Mouse (Mus musculus) erythroblast, embryonic 14.5 days (primary cell): ENCODE results near the gene Kdm5a. TPM values are rescaled to one million over a fixed set of nuclear protein-coding genes. Genes with fewer than 3 reads are reported as not detected.
A peak's percentile ranks its signal among the peaks of the same experiment; 100 is the strongest.

ENCODE experiments used
- H3K27me3 ChIP-seq: 2 replicates; pipeline ENCODE4 v1.6.1; 2012; ENCODE audit warnings: inconsistent platforms; ENCODE audit not compliant: control insufficient read depth
- H3K36me3 ChIP-seq: 2 replicates; pipeline ENCODE4 v1.6.1; 2012; ENCODE audit warnings: mild to moderate bottlenecking, inconsistent platforms; ENCODE audit not compliant: control insufficient read depth
- H3K4me1 ChIP-seq: 2 replicates; pipeline ENCODE4 v1.6.1; 2012; ENCODE audit warnings: inconsistent platforms; ENCODE audit not compliant: control insufficient read depth
- H3K4me3 ChIP-seq: replicated peaks from 2 replicates; pipeline ENCODE3; 2012; ENCODE audit warnings: moderate library complexity, mild to moderate bottlenecking, inconsistent platforms
- H3K9me3 ChIP-seq: 2 replicates; pipeline ENCODE4 v1.6.1; 2012; ENCODE audit warnings: low read length, inconsistent platforms, mixed read lengths; ENCODE audit not compliant: control insufficient read depth
- GATA1 ChIP-seq: IDR thresholded peaks from 2 replicates; pipeline ENCODE4 v1.6.1; 2012; ENCODE audit warnings: low read length, inconsistent platforms, mixed read lengths
- TAL1 ChIP-seq: IDR thresholded peaks from 3 replicates; pipeline ENCODE4 v1.6.1; 2012; ENCODE audit warnings: low read length, inconsistent platforms, mixed read lengths
- polyA plus RNA-seq: library from polyadenylated mRNA; stranded (reverse); fragments of >175 nt; gene quantifications from 2 replicates; pipeline ENCODE4 v1.2.3, GENCODE M21; 2012

Kdm5a gene
- polyA plus RNA-seq, 1 experiment: 0.52 TPM

DNA sequence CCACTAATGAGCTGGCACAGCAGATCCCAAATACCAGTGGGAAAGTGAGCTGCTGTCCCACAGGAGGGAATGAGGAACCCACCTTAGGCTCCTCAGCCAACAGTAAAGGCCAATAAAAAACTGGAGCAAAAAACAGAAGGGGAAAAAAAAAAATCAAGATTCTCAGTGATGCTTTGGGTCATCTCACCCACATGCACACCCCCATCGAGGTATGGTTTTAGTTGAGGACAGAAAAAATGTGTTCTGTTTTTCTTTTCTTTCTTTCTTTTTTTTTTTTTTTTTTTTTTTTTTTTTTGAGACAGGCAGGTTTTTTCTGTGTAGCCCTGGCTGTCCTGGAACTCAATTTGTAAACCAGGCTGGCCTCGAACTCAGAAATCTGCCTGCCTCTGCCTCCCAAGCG, 89.6 kb downstream of the Kdm5a start:
- H3K27me3 ChIP-seq: peaks cover 8% of the 10 kb centered on the region

DNA sequence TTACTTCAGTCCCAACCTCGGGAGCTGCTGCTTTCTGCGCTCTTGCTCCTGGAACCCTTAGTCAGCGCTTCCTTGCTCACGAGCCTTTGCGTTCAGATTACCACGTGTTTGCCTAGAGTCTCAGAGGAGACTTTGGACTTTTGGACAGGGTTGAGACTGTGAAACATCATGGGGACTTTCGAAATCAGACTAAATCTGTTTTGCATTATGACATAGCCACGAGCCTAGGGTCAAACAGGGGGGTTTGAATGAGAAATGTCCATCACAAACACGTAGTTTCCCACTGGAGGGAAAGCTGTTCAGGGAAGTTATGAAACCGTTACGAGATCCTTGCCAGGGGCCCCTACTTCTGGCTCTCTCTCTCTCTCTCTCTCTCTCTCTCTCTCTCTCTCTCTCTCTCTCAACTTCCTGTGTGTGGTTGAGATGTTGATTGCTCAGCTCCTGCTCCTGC, 90.7 kb downstream of the Kdm5a start:
- Histone ChIP-seq H3K4me1 (peaks cover 18% of the 10 kb centered on the region), H3K4me3 (no peak overlapping the region), H3K9me3 (no peaks in the 10 kb centered on the region), H3K27me3 (peaks cover 8% of the 10 kb centered on the region), H3K36me3 (no peaks in the 10 kb centered on the region)
- TF ChIP-seq GATA1: no peak
- TF ChIP-seq TAL1: no peak

More for the DNA sequence above, 89.6 kb downstream of the Kdm5a start:
- H3K9me3 ChIP-seq: no peaks in the 10 kb centered on the region
- no peak for TF ChIP-seq TAL1
- TF ChIP-seq GATA1: no peak
- no peak overlapping the region for H3K4me3 ChIP-seq
- peaks cover 18% of the 10 kb centered on the region for H3K4me1 ChIP-seq
- no peaks in the 10 kb centered on the region for H3K36me3 ChIP-seq

DNA sequence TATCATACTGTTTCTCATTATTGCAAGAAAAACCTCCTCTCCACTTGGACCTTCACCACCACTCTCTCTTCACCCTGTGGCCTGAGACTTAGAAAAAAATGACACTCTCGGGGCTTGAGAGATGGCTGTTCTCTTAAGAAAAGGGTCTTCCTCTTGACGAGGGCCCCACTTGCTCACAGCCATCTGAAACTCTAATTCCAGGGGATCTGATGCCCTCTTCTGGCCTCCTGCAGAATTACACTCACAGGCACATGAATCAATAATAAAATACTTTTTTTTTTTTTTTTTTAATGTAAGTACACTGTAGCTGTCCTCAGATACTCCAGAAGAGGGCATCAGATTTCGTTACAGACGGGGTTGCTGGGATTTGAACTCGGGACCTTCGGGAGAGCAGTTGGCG, 93.2 kb downstream of the Kdm5a start:
- Histone ChIP-seq H3K9me3 (no peaks in the 10 kb centered on the region), H3K4me3 (no peak overlapping the region), H3K36me3 (no peaks in the 10 kb centered on the region), H3K4me1 (peaks cover 15% of the 10 kb centered on the region), H3K27me3 (peaks cover 19% of the 10 kb centered on the region)
- no peak for TF ChIP-seq GATA1
- no peak for TF ChIP-seq TAL1

DNA sequence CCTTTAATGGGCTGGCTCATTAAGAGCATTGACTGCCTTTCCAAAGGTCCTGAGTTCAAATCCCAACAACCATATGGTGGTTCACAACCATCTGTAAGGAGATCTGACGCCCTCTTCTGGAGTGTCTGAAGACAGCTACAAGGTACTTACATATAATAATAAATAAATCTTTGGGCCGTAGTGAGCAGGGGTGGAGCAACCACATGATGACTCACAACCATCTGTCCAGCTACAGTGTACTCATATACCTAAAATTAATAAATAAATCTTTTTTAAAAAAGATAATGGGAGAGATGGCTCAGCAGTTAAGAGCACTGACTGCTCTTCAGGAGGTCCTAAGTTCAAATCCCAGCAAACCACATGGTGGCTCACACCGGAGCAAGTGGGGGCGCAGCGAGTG, 93.8 kb downstream of the Kdm5a start:
- H3K27me3 ChIP-seq: peaks cover 24% of the 10 kb centered on the region
- peaks cover 16% of the 10 kb centered on the region for H3K4me1 ChIP-seq
- no peak overlapping the region for H3K4me3 ChIP-seq
- H3K36me3 ChIP-seq: no peaks in the 10 kb centered on the region
- H3K9me3 ChIP-seq: no peaks in the 10 kb centered on the region
- no peak for TF ChIP-seq GATA1
- TF ChIP-seq TAL1: no peak

DNA sequence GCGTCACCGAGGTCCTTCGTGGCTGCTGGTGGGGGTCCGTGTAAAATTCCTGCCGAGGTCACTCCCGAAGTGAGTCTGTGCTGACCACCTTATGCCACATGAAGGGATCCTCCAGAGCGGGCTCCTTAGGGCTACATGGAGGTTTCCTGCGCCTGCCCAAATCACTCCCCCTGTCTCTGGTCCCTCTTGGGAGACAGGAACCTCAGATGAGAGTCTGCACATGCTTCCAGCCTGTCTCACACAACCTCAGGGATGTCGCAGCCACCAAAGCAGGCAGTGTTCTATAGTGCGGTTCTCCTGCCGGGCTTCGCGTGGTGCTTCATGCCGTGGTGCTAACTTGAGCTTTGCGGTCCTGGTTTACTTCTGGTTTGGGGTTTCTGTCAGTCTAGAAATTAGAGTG, 97.3 kb downstream of the Kdm5a start:
- peaks cover 20% of the 10 kb centered on the region for H3K27me3 ChIP-seq
- peaks cover 5% of the 10 kb centered on the region for H3K36me3 ChIP-seq
- TF ChIP-seq GATA1 (no peak), TAL1 (no peak)
- no peak overlapping the region for H3K4me3 ChIP-seq
- peaks cover 32% of the 10 kb centered on the region for H3K4me1 ChIP-seq
- H3K9me3 ChIP-seq: no peaks in the 10 kb centered on the region

DNA sequence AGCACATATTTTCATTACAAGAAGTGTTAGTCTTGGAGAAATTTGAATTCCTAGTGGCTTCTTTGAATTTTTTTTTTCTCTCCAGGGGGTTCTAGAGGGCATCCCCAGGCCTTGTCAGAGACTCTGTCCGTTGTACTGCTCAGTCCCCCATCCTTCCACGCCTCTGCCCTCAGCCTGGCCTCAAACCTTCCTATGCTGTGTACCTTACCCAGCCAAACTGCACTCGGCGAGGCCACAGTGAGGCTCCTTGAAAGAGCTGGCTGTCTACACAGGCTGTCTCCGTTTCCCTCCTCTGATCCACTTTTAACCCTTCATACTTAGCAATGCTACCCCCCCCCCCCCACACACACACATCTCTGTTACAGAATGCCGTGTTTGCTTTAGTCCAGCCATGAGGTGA, 98.3 kb downstream of the Kdm5a start:
- H3K36me3 ChIP-seq: peaks cover 10% of the 10 kb centered on the region
- H3K4me1 ChIP-seq: peaks cover 42% of the 10 kb centered on the region
- H3K27me3 ChIP-seq: peaks cover 20% of the 10 kb centered on the region
- H3K9me3 ChIP-seq: no peaks in the 10 kb centered on the region
- no peak for TF ChIP-seq GATA1
- no peak for TF ChIP-seq TAL1
- no peak overlapping the region for H3K4me3 ChIP-seq

DNA sequence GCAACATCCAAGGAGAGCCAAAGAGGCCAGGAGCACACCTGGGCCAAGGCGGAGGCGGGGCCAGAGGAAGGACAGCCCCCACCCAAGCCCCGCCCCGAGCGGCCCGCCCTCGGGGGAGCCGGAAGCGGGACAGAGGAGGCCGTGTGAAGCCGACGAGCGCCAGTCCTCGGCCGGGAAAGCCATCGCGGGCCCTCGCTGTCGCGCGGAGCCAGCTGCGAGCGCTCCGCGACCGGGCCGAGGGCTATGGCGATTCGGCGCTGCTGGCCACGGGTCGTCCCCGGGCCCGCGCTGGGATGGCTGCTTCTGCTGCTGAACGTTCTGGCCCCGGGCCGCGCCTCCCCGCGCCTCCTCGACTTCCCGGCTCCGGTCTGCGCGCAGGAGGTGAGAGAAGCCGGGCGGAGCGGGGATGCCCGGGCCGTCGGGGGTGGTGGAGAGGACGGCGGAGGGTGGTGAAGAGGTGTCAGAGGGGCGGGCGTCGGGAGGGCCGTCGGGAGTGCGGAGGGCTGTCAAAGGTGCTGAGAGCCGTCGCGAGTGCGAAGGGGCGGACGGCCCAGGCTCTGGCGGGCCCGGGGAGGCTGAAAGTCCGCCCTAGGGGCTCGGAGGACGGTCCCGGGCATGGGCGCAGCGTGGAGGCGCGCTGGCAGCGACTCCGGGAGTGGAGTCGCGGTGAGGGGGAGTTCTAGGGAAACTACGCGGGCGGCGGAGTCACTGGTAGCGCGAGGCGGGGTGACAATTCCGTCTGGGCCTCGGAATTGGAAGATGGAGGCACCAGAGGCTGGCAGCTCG, 99.4 kb downstream of the Kdm5a start, which contains the start of gene Il17ra:
Gene Il17ra (plus strand): TSS at position 162 of the 786 bp plus-strand sequence.
- Histone ChIP-seq H3K36me3 (peaks cover 10% of the 10 kb centered on the region), H3K4me3 (peak within 1 kb of the TSS; percentile 85), H3K9me3 (no peaks in the 10 kb centered on the region), H3K4me1 (peaks cover 42% of the 10 kb centered on the region), H3K27me3 (peaks cover 20% of the 10 kb centered on the region)
- no peak for TF ChIP-seq TAL1
- no peak for TF ChIP-seq GATA1

DNA sequence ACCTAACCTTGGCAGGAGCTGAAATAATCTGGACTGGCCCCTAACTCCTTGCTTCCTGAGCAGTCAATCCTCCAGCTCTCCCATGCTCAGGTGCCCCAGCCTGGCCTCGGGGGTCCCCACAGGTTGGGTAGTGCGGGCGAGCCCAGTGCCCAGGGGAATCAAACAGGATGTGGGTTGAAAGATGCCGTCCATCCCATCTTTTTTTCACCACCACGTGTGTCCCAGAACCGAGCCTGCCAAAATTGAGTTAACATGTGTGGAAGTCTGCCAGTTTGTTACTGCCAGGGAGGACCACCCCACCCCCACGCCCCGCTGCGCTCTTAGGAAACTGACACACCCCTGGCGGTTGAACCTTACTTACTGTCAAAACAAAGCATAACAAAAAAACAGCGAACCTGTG, 100.0 kb downstream of the Kdm5a start:
- H3K36me3 ChIP-seq: peaks cover 10% of the 10 kb centered on the region
- H3K9me3 ChIP-seq: no peaks in the 10 kb centered on the region
- peaks cover 42% of the 10 kb centered on the region for H3K4me1 ChIP-seq
- TF ChIP-seq TAL1: no peak
- no peak for TF ChIP-seq GATA1
- H3K27me3 ChIP-seq: peaks cover 20% of the 10 kb centered on the region
- peak overlapping the region; percentile 85 for H3K4me3 ChIP-seq

DNA sequence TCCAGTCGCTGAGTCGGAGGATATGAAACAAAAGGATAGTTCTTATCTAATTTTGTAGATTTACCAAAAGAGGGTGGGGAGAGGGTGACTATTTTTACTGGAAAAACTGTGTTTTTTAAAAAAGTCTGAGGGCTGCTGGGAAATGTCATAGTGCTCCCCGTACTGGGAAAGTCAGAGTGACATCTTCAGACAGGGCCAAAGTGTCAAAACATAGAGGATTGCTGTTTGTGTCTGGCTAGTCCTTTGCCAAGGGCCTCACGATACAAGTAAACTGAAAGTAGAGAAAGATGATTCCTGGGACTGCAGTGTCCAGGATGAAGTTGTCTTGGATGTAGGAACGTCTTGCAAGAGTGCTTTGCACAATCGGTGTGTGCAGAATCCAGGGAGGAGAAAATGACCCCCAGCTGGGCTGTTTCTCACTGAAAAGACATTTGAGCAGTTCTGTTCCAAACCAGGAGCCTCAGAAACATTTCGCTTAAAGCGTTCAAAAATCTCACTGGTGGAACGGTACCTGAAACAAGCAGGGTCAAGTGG, 100.5 kb downstream of the Kdm5a start:
- peaks cover 20% of the 10 kb centered on the region for H3K27me3 ChIP-seq
- H3K4me1 ChIP-seq: peaks cover 42% of the 10 kb centered on the region
- TF ChIP-seq TAL1 (no peak), GATA1 (no peak)

DNA sequence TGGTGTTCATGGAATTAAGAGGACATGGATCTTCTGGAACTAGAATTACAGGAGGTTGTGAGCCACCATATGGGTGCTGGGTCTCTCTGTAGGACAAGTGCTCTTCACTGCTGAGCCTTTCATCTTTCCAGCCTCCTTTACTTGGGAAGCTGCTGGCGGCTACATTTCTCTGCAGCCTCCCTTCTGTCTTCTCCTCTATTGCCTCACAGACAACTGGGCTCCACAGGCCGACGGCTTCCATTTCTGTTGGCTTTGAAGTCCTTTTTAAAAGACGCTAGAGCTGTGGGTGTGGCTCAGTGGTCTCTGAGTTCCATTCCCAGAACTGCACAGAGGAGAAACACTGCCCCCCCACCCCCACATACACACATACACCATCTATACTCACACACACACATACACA, 101.5 kb downstream of the Kdm5a start:
- H3K4me3 ChIP-seq: no peak overlapping the region
- no peaks in the 10 kb centered on the region for H3K9me3 ChIP-seq
- H3K27me3 ChIP-seq: peaks cover 20% of the 10 kb centered on the region
- H3K4me1 ChIP-seq: peaks cover 42% of the 10 kb centered on the region
- TF ChIP-seq GATA1 (no peak), TAL1 (no peak)
- peaks cover 10% of the 10 kb centered on the region for H3K36me3 ChIP-seq

More for the DNA sequence above, 100.5 kb downstream of the Kdm5a start:
- H3K36me3 ChIP-seq: peaks cover 10% of the 10 kb centered on the region
- peak overlapping the region; percentile 85 for H3K4me3 ChIP-seq
- H3K9me3 ChIP-seq: no peaks in the 10 kb centered on the region
